Comparison of ENCODE assay signal across 11 mouse cellular contexts in the genomic region with DNA sequence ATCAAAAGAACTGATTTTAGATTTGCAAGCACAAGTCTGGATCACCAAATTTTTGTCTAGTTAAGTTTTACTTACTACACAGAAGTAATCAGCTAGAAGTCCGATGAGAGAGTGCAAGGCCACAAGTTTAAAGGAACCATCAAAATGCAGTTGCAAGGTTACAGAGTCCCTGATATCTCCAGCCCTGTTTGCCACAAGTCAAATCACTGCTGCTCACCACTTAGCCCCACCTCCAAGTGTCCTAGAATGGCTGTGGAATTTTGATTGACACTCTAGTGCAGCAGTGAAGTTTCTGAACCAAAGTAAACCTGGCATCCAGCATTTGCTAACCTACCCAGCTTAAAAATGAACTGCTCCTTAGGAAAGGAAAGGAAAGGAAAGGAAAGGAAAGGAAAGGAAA. TPM values are rescaled to one million over a fixed set of nuclear protein-coding genes. Genes with fewer than 3 reads are reported as not detected.
DNase-seq lines count a peak whose midpoint lies in the region; ATAC-seq and TF ChIP-seq lines count a peak whose summit lies in the region.
"Had no signal": no experiment of that assay in that cellular context is flagged by ENCODE, and none has a peak within 500 bp of the region (broad histone marks: within the 10 kb centered on the region; RNA-seq: fewer than 3 reads in every experiment).

No protein-coding gene starts in this region.

- no peak for TF ChIP-seq CTCF in midbrain, postnatal 0 days (IDR thresholded peaks at IDR 0.05)
- no peak for TF ChIP-seq CTCF in bone marrow macrophage, adult 2 months (IDR thresholded peaks at IDR 0.05; ENCODE audit: low read depth, low read length)

- 92% methylated on average over 1 of the region's 1 CpGs for WGBS in midbrain, embryonic 14.5 days
- 84% methylated on average over 1 of the region's 1 CpGs for WGBS in midbrain, postnatal 0 days
- 82% methylated on average over 1 of the region's 1 CpGs for WGBS in midbrain, embryonic 15.5 days
- WGBS in limb, embryonic 10.5 days, result 80% methylated on average over 1 of the region's 1 CpGs

- no peak overlapping the region for H3K27ac ChIP-seq in midbrain, embryonic 14.5 days (replicated peaks; ENCODE audit: low read depth, low read length)
- no peak overlapping the region for H3K27ac ChIP-seq in midbrain, postnatal 0 days (ENCODE audit: low read depth, low read length)
- no peak overlapping the region for H3K27ac ChIP-seq in bone marrow macrophage, adult 2 months (ENCODE audit: insufficient read depth, low read depth, low read length)
- no peak overlapping the region for H3K27ac ChIP-seq in midbrain, embryonic 15.5 days
- H3K27ac ChIP-seq in limb, embryonic 10.5 days, result no peak overlapping the region
- H3K27ac ChIP-seq: hindbrain, embryonic 10.5 days; neural tube, embryonic 12.5 days had no signal

- no peak for ATAC-seq in midbrain, embryonic 14.5 days (ENCODE audit: low FRiP score, low TSS enrichment)
- no peak for ATAC-seq in midbrain, postnatal 0 days (ENCODE audit: low FRiP score)
- no peak for ATAC-seq in midbrain, embryonic 15.5 days (replicated peaks)
- ATAC-seq: forebrain, embryonic 14.5 days had no signal

- H3K36me3 ChIP-seq in midbrain, embryonic 14.5 days (ENCODE audit: control insufficient read depth, insufficient read depth, low read length), result no peaks in the 10 kb centered on the region
- no peaks in the 10 kb centered on the region for H3K36me3 ChIP-seq in midbrain, postnatal 0 days (ENCODE audit: insufficient read depth, low read length)
- no peaks in the 10 kb centered on the region for H3K36me3 ChIP-seq in midbrain, embryonic 15.5 days (replicated peaks)
- H3K36me3 ChIP-seq in limb, embryonic 10.5 days, result no peaks in the 10 kb centered on the region
- H3K36me3 ChIP-seq: hindbrain, embryonic 10.5 days; neural tube, embryonic 12.5 days had no signal

- TF ChIP-seq POLR2A in bone marrow macrophage, adult 2 months (IDR thresholded peaks at IDR 0.05; ENCODE audit: borderline replicate concordance, low read depth, low read length), result no peak

- no peak overlapping the region for H3K9ac ChIP-seq in midbrain, embryonic 14.5 days (replicated peaks; ENCODE audit: low read length)
- H3K9ac ChIP-seq in midbrain, postnatal 0 days (replicated peaks; ENCODE audit: low read length, poor library complexity, severe bottlenecking), result no peak overlapping the region
- H3K9ac ChIP-seq in midbrain, embryonic 15.5 days, result no peak overlapping the region
- H3K9ac ChIP-seq: neural tube, embryonic 12.5 days had no signal

- H3K27me3 ChIP-seq in midbrain, embryonic 14.5 days (ENCODE audit: control insufficient read depth, insufficient read depth, low read length), result no peaks in the 10 kb centered on the region
- H3K27me3 ChIP-seq in midbrain, postnatal 0 days (ENCODE audit: insufficient read depth, low read length), result no peaks in the 10 kb centered on the region
- H3K27me3 ChIP-seq in midbrain, embryonic 15.5 days (replicated peaks), result no peaks in the 10 kb centered on the region
- H3K27me3 ChIP-seq in limb, embryonic 10.5 days (ENCODE audit: low read depth, poor library complexity, severe bottlenecking), result no peaks in the 10 kb centered on the region
- H3K27me3 ChIP-seq: megakaryocyte, embryonic 14.5 days; neural tube, embryonic 12.5 days had no signal

- H3K9me3 ChIP-seq in midbrain, embryonic 14.5 days (ENCODE audit: control insufficient read depth, low read length), result no peaks in the 10 kb centered on the region
- no peaks in the 10 kb centered on the region for H3K9me3 ChIP-seq in midbrain, postnatal 0 days (ENCODE audit: low read length)
- H3K9me3 ChIP-seq in midbrain, embryonic 15.5 days, result no peaks in the 10 kb centered on the region
- H3K9me3 ChIP-seq in limb, embryonic 10.5 days (replicated peaks), result no peaks in the 10 kb centered on the region
- H3K9me3 ChIP-seq: hindbrain, embryonic 10.5 days; megakaryocyte, embryonic 14.5 days; neural tube, embryonic 12.5 days had no signal

- intact Hi-C loops in heart, postnatal 10 days (cut with DNase I), result no loop called here

- no peaks in the 10 kb centered on the region for H3K4me1 ChIP-seq in midbrain, embryonic 14.5 days (ENCODE audit: control insufficient read depth, insufficient read depth, low read length)
- H3K4me1 ChIP-seq in midbrain, postnatal 0 days (ENCODE audit: insufficient read depth, low read length), result no peaks in the 10 kb centered on the region
- peaks cover 20% of the 10 kb centered on the region for H3K4me1 ChIP-seq in bone marrow macrophage, adult 2 months (ENCODE audit: control insufficient read depth, insufficient read depth, low read length)
- no peaks in the 10 kb centered on the region for H3K4me1 ChIP-seq in midbrain, embryonic 15.5 days
- H3K4me1 ChIP-seq in limb, embryonic 10.5 days, result no peaks in the 10 kb centered on the region
- H3K4me1 ChIP-seq: hindbrain, embryonic 10.5 days; neural tube, embryonic 12.5 days had no signal

- peak; percentile 11 for DNase-seq in midbrain, embryonic 14.5 days
- DNase-seq in midbrain, postnatal 0 days (ENCODE audit: low spot score), result no peak
- peak; percentile 68 to 75 for DNase-seq in heart, postnatal 10 days
- peak; percentile 49 for DNase-seq in skeletal muscle tissue, adult 2 months (ENCODE audit: low read depth, low spot score)
- no peak for DNase-seq in limb, embryonic 10.5 days (ENCODE audit: low spot score)

- H3K4me3 ChIP-seq in midbrain, embryonic 14.5 days (replicated peaks; ENCODE audit: low read depth, low read length), result no peak overlapping the region
- no peak overlapping the region for H3K4me3 ChIP-seq in midbrain, postnatal 0 days (ENCODE audit: low read depth, low read length)
- H3K4me3 ChIP-seq in bone marrow macrophage, adult 2 months (ENCODE audit: insufficient read depth, low read length), result peak overlapping the region; percentile 9; the same call in 1 of the 2 replicates
- H3K4me3 ChIP-seq in midbrain, embryonic 15.5 days, result no peak overlapping the region
- no peak overlapping the region for H3K4me3 ChIP-seq in limb, embryonic 10.5 days
- H3K4me3 ChIP-seq: hindbrain, embryonic 10.5 days; megakaryocyte, embryonic 14.5 days; neural tube, embryonic 12.5 days had no signal

- H3K4me2 ChIP-seq in midbrain, embryonic 14.5 days (ENCODE audit: low read length), result no peak overlapping the region
- no peak overlapping the region for H3K4me2 ChIP-seq in midbrain, postnatal 0 days (ENCODE audit: low read depth, low read length, poor library complexity, severe bottlenecking)
- H3K4me2 ChIP-seq in midbrain, embryonic 15.5 days, result no peak overlapping the region
- H3K4me2 ChIP-seq: neural tube, embryonic 12.5 days had no signal

RNA-seq across cellular contexts. Expression of a gene that starts 39.0 kb away (rescaled TPM):
- 3.7 and 6.2 TPM in 2 replicates for polyA plus RNA-seq in midbrain, embryonic 14.5 days (2014; fragmentation: Nextera tagmentation; extraction: Ambion mirVana)
- 2.2 and 2.6 TPM in 2 replicates for total RNA-seq in midbrain, postnatal 0 days (2014; rRNA removed)
- polyA plus RNA-seq in midbrain, postnatal 0 days (2015; fragmentation: Nextera tagmentation; extraction: Ambion mirVana), result 1.9 and 2.2 TPM in 2 replicates
- polyA plus RNA-seq in bone marrow macrophage, adult 2 months (2012; ENCODE audit: insufficient read depth, insufficient read length, missing spikeins), result 390 and 451 TPM in 2 replicates
- 1,000 to 10,000 TPM; 1,557 to 1,665 TPM for total RNA-seq in heart, postnatal 10 days (2021)
- 2.1 and 3.2 TPM in 2 replicates for polyA plus RNA-seq in midbrain, embryonic 15.5 days (2015; fragmentation: Nextera tagmentation; extraction: Ambion mirVana)
- polyA plus RNA-seq in limb, embryonic 10.5 days (2016; fragmentation: Nextera tagmentation; extraction: Ambion mirVana), result 0.48 and 0.83 TPM in 2 replicates

Comparison
In these comparisons a context has a peak if more than half of its experiments do, and no peak if none do; other contexts are left out.
1. DNase-seq: peak in midbrain, embryonic 14.5 days (single experiment), heart, postnatal 10 days (2 of 2) and skeletal muscle tissue, adult 2 months (single experiment); none in midbrain, postnatal 0 days (single experiment) and limb, embryonic 10.5 days (single experiment).
2. RNA of a gene that starts 39.0 kb away (polyA plus RNA-seq): 390 to 451 TPM in bone marrow macrophage, adult 2 months; 3.7 to 6.2 TPM in midbrain, embryonic 14.5 days, 2.1 to 3.2 TPM in midbrain, embryonic 15.5 days, 1.9 to 2.2 TPM in midbrain, postnatal 0 days and 0.48 to 0.83 TPM in limb, embryonic 10.5 days; every median in the first group is over 10 times any median in the second.